Mouse (Mus musculus) forebrain, embryonic 12.5 days (tissue): ENCODE measurements at regions not wholly inside any gene's neighbourhood (a gene's known extent, or its start where the extent isn't known, plus 50 kb on each side); places are given as distances from the start of the nearest gene placed in this dataset.

ENCODE experiments used
- ATAC-seq: fragments of 200-750 bp; cut with Nextera tagmentation; 2 replicates; pipeline ENCODE4 v1.8.0; 2017; ENCODE audit warnings: moderate TSS enrichment; ENCODE audit not compliant: low FRiP score
- H3K27ac ChIP-seq: fragments of 300-500 bp; sonication (generic); 2 replicates; pipeline ENCODE4 v1.5.1; 2016; ENCODE audit warnings: mild to moderate bottlenecking
- H3K27me3 ChIP-seq: fragments of 300-500 bp; sonication (generic); 2 replicates; pipeline ENCODE4 v1.6.1; 2016; ENCODE audit warnings: mild to moderate bottlenecking
- H3K36me3 ChIP-seq: fragments of 300-500 bp; sonication (generic); replicated peaks from 2 replicates; pipeline ENCODE4 v1.6.1; 2016; ENCODE audit warnings: mild to moderate bottlenecking
- H3K4me1 ChIP-seq: fragments of 300-500 bp; sonication (generic); 2 replicates; pipeline ENCODE4 v1.6.1; 2016
- H3K4me2 ChIP-seq: fragments of 300-500 bp; sonication (generic); 2 replicates; pipeline ENCODE4 v1.6.1; 2016; ENCODE audit warnings: mild to moderate bottlenecking, moderate library complexity
- H3K4me3 ChIP-seq: fragments of 300-500 bp; sonication (generic); replicated peaks from 2 replicates; pipeline ENCODE4 v1.5.1; 2016; ENCODE audit warnings: mild to moderate bottlenecking
- H3K9ac ChIP-seq: fragments of 300-500 bp; sonication (generic); 2 replicates; pipeline ENCODE4 v1.6.1; 2016; ENCODE audit warnings: mild to moderate bottlenecking
- H3K9me3 ChIP-seq: fragments of 300-500 bp; sonication (generic); 2 replicates; pipeline ENCODE4 v1.6.1; 2016
- WGBS: fragments of 180-500 bp; shearing (Covaris S2); methylation state at CpG from one replicate; pipeline ENCODE4 v1.1.7; 2016; 5-methylcytosine and 5-hydroxymethylcytosine counted together

GRCm38 (mm10) chr3:117051431-117051830 lies 82.6 kb upstream of the Palmd start:
- WGBS, result 83% methylated on average over 3 of the region's 3 CpGs
- ATAC-seq, result no peak
- Histone ChIP-seq H3K9me3 (no peaks in the 10 kb centered on the region), H3K4me3 (no peak overlapping the region), H3K4me2 (no peak overlapping the region), H3K4me1 (no peaks in the 10 kb centered on the region), H3K36me3 (no peaks in the 10 kb centered on the region), H3K27ac (no peak overlapping the region), H3K9ac (no peak overlapping the region), H3K27me3 (no peaks in the 10 kb centered on the region)

GRCm38 (mm10) chr3:117050909-117051308 lies 82.1 kb upstream of the Palmd start:
- WGBS, result 84% methylated on average over 3 of the region's 3 CpGs
- H3K4me2 ChIP-seq, result no peak overlapping the region
- no peaks in the 10 kb centered on the region for H3K36me3 ChIP-seq
- H3K9ac ChIP-seq, result no peak overlapping the region
- H3K4me3 ChIP-seq, result no peak overlapping the region
- no peaks in the 10 kb centered on the region for H3K27me3 ChIP-seq
- no peaks in the 10 kb centered on the region for H3K4me1 ChIP-seq
- no peak overlapping the region for H3K27ac ChIP-seq
- no peak for ATAC-seq
- no peaks in the 10 kb centered on the region for H3K9me3 ChIP-seq

- no peaks in the 10 kb centered on the region for H3K9me3 ChIP-seq
- ATAC-seq, result no peak
- H3K27ac ChIP-seq, result no peak overlapping the region
- WGBS, result 78% methylated on average over 3 of the region's 3 CpGs
- H3K9ac ChIP-seq, result no peak overlapping the region
- H3K4me1 ChIP-seq, result no peaks in the 10 kb centered on the region
- no peaks in the 10 kb centered on the region for H3K36me3 ChIP-seq
- H3K4me3 ChIP-seq, result no peak overlapping the region
- H3K4me2 ChIP-seq, result no peak overlapping the region
- H3K27me3 ChIP-seq, result no peaks in the 10 kb centered on the region
These were observed 80.6 kb upstream of the Palmd start for GRCm38 (mm10) chr3:117049410-117049809.

GRCm38 (mm10) chr3:117044809-117045208 lies 76.0 kb upstream of the Palmd start:
- no peak for ATAC-seq
- Histone ChIP-seq H3K36me3 (no peaks in the 10 kb centered on the region), H3K4me1 (no peaks in the 10 kb centered on the region), H3K27ac (no peak overlapping the region), H3K9ac (no peak overlapping the region), H3K4me2 (no peak overlapping the region), H3K9me3 (no peaks in the 10 kb centered on the region), H3K27me3 (no peaks in the 10 kb centered on the region), H3K4me3 (no peak overlapping the region)
- WGBS, result 81% methylated on average over 4 of the region's 4 CpGs

GRCm38 (mm10) chr3:117044304-117044703 lies 75.5 kb upstream of the Palmd start:
- no peak overlapping the region for H3K4me3 ChIP-seq
- H3K9me3 ChIP-seq, result no peaks in the 10 kb centered on the region
- no peaks in the 10 kb centered on the region for H3K36me3 ChIP-seq
- H3K4me2 ChIP-seq, result no peak overlapping the region
- H3K27me3 ChIP-seq, result no peaks in the 10 kb centered on the region
- 89% methylated on average over 2 of the region's 2 CpGs for WGBS
- H3K27ac ChIP-seq, result no peak overlapping the region
- no peaks in the 10 kb centered on the region for H3K4me1 ChIP-seq
- ATAC-seq, result no peak
- no peak overlapping the region for H3K9ac ChIP-seq

DNA sequence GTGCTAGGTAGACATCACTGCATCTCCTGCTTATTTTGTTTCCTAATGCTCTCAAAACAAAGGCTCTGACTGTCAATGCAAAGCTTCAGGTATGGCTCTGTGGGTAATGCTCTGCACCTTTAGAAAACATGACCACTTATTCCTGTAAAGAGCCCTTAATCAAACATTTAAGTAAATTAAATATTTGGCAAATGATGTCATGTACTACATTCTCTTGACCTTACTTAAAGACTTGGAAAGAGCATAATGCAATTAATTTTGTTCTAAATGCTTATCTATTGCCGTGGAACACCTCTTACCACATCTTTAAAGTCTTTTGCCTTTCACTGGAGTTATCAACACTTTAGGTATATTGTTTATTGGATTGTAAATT lies 70.1 kb upstream of the Palmd start:
- H3K9me3 ChIP-seq, result no peaks in the 10 kb centered on the region
- H3K36me3 ChIP-seq, result no peaks in the 10 kb centered on the region
- H3K27me3 ChIP-seq, result no peaks in the 10 kb centered on the region
- 94% methylated on average over 1 of the region's 1 CpGs for WGBS
- H3K27ac ChIP-seq, result no peak overlapping the region
- ATAC-seq, result no peak
- no peak overlapping the region for H3K4me3 ChIP-seq
- no peak overlapping the region for H3K4me2 ChIP-seq
- H3K9ac ChIP-seq, result no peak overlapping the region
- H3K4me1 ChIP-seq, result no peaks in the 10 kb centered on the region

DNA sequence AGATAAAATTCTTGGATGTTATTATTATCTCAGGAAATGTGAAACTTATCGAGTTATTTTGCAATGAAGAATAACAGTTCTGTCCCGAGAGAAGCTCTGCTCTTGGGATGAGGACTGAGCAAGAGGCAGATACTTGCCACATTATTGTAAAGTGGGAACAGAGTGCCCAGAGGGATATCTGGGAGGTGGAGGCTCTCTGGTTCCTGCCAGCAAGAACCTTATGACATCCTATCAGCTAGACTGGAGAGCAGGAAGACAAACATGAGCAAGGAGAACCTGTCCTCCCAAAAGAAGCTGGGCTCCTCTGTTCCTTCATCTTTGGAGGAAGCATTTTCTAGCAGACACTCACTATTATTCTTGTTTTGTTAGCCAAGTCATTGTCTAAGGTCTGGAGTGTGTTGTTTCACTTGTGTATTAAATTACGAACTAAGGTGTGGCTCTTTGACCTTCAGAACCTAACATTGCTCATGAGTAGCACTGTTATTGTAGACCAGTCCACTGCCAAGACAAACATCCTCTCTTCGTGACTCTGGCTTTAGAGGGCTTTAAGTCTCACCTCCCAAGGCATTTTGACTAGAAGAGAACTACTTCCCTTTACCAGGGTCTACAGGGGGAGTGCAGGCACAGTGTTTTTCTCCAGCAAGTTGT lies 69.6 kb upstream of the Palmd start:
- Histone ChIP-seq H3K4me2 (no peak overlapping the region), H3K36me3 (no peaks in the 10 kb centered on the region), H3K4me3 (no peak overlapping the region), H3K4me1 (no peaks in the 10 kb centered on the region), H3K27me3 (no peaks in the 10 kb centered on the region), H3K9me3 (no peaks in the 10 kb centered on the region), H3K9ac (no peak overlapping the region), H3K27ac (no peak overlapping the region)
- no peak for ATAC-seq
- WGBS, result 81% methylated on average over 4 of the region's 4 CpGs
